Mouse (Mus musculus): ENCODE measurements at regions not wholly inside any gene's neighbourhood (a gene's known extent, or its start where the extent isn't known, plus 50 kb on each side); places are given as distances from the start of the nearest gene placed in this dataset.

DNA sequence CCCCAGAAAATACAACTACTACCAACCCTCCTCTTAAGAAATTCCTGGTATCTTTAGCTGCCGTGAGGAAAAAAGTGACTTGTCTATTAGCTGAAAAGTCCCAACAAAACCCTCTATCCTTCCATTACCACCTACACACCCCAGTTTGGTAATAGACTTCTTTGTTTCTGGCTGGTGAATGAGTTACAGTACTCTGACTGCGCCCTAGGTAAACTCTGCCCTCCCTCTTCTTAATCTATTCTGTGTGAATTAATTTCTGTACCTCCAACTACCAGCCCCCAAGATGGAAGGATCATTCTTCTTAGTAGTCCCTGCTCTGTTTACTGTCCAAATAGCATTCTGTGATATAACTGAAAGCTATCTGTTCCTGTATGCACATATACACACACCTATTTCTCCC lies 245.4 kb downstream of the Pik3r1 start:
- no peak for TF ChIP-seq CTCF (IDR thresholded peaks at IDR 0.05; ENCODE audit: low read depth)
- TF ChIP-seq EP300 (IDR thresholded peaks at IDR 0.05; ENCODE audit: low read depth): no peak
- H3K4me1 ChIP-seq (replicated peaks; ENCODE audit: control insufficient read depth in 2 of 2, insufficient read depth in 2 of 2, low read length in 1 of 2): no peaks in the 10 kb centered on the region
- WGBS (ENCODE audit: insufficient replicate concordance): 82% methylated on average over 2 of the region's 2 CpGs
- DNase-seq (ENCODE audit: low read depth in 3 of 3, low spot score in 3 of 3) (no peak), ATAC-seq (ENCODE audit: insufficient read depth) (no peak)
- no peaks in the 10 kb centered on the region for H3K9me3 ChIP-seq (ENCODE audit: control insufficient read depth, low read length)
- H3K27me3 ChIP-seq (ENCODE audit: control insufficient read depth, insufficient read depth, low read length): no peaks in the 10 kb centered on the region
- H3K27ac ChIP-seq: no peak overlapping the region
- no peak overlapping the region for H3K9ac ChIP-seq (replicated peaks)
- no peak overlapping the region for H3K4me3 ChIP-seq (ENCODE audit: insufficient read depth in 1 of 2, low read depth in 2 of 2, low read length in 2 of 2)
- no peak overlapping the region for H3K4me2 ChIP-seq (ENCODE audit: low read depth)
- H3K36me3 ChIP-seq (replicated peaks; ENCODE audit: control insufficient read depth, insufficient read depth, low read depth): no peaks in the 10 kb centered on the region

DNA sequence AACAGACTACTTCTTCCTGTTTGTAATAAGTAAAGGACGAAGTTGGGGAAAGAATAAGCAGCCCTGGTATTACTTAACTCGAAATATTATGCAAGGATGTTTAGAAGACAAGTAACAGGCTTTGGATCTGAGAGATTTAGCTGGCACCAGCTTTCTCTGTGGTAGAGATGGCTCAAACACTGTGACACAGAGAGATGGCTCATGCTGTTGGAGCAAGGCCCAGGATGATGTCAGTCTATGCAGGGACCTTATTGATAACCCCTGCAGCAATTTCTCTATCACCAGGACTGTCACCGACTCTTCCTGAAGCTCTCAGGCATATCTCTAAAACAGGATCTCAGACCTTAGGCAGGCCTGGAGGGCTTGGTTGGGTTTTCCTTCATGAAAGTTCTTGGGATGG lies 254.7 kb downstream of the Pik3r1 start:
- WGBS (ENCODE audit: insufficient replicate concordance): 50% methylated on average over 3 of the region's 3 CpGs
- no peak overlapping the region for H3K9ac ChIP-seq (replicated peaks)
- H3K4me3 ChIP-seq (ENCODE audit: insufficient read depth in 1 of 2, low read depth in 2 of 2, low read length in 2 of 2): no peak overlapping the region
- DNase-seq (ENCODE audit: low read depth in 3 of 3, low spot score in 3 of 3) (no peak), ATAC-seq (ENCODE audit: insufficient read depth) (no peak)
- no peaks in the 10 kb centered on the region; the same call in none of the 2 replicates for H3K27me3 ChIP-seq (ENCODE audit: control insufficient read depth, insufficient read depth, low read length)
- H3K4me1 ChIP-seq (replicated peaks; ENCODE audit: control insufficient read depth in 2 of 2, insufficient read depth in 2 of 2, low read length in 1 of 2): peaks cover 3 to 7% of the 10 kb centered on the region in 2 experiments; a peak in 3 of 4 replicates
- H3K27ac ChIP-seq: no peak overlapping the region
- H3K36me3 ChIP-seq (replicated peaks; ENCODE audit: control insufficient read depth, insufficient read depth, low read depth): no peaks in the 10 kb centered on the region
- TF ChIP-seq EP300 (IDR thresholded peaks at IDR 0.05; ENCODE audit: low read depth) (no peak), CTCF (IDR thresholded peaks at IDR 0.05; ENCODE audit: low read depth) (no peak)
- no peak overlapping the region for H3K4me2 ChIP-seq (ENCODE audit: low read depth)
- H3K9me3 ChIP-seq (ENCODE audit: control insufficient read depth, low read length): no peaks in the 10 kb centered on the region

DNA sequence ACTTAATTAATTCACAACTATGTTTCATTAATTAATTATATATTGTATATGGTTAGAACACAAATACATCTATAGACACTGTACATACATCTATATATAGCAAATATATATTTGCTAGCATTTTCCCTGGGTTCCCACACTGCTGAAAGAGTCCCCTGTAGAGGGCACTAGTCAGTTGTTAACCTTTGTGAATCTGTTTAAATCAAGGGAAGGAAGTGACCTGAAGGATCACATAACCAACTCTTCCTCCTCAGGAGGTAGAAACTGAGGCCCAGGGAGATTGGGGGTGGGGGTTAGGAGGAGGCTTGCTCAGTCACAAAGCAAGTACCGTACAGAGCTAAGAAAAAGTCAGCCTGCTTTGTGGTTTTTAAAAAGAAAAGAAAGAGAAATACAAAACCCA lies 258.1 kb downstream of the Pik3r1 start:
- ATAC-seq (ENCODE audit: insufficient read depth) (peak; percentile 53; the same call in 1 of the 2 replicates), DNase-seq (ENCODE audit: low read depth in 3 of 3, low spot score in 3 of 3) (peak; percentile 24 to 54 (median 37))

DNA sequence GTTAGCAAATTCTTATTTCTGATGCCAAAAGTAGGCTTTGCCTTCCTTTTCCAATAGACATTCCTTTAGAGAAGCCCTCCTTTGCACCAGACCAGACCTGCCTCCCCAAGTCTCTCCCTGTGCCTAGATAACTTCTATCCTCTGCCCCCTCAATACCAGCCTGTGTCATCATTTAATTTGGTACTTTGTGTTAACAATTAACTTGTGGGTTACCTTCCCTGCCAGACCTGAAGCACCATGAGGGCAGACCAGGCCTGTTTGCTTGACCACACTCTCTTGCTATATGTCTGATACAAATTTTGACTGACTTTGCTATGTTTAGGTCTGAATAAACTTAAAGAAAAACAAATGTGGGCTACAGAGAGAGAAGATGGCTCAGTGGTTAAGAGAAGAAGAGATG lies 259.7 kb downstream of the Pik3r1 start:
- Histone ChIP-seq H3K4me2 (ENCODE audit: low read depth) (no peak overlapping the region), H3K4me3 (ENCODE audit: insufficient read depth in 1 of 2, low read depth in 2 of 2, low read length in 2 of 2) (no peak overlapping the region), H3K9me3 (ENCODE audit: control insufficient read depth, low read length) (no peaks in the 10 kb centered on the region), H3K27ac (no peak overlapping the region), H3K36me3 (replicated peaks; ENCODE audit: control insufficient read depth, insufficient read depth, low read depth) (no peaks in the 10 kb centered on the region), H3K4me1 (replicated peaks; ENCODE audit: control insufficient read depth in 2 of 2, insufficient read depth in 2 of 2, low read length in 1 of 2) (peaks cover 3 to 7% of the 10 kb centered on the region in 2 experiments; a peak in 3 of 4 replicates), H3K9ac (replicated peaks) (no peak overlapping the region), H3K27me3 (ENCODE audit: control insufficient read depth, insufficient read depth, low read length) (peaks cover 4% of the 10 kb centered on the region)
- TF ChIP-seq EP300 (IDR thresholded peaks at IDR 0.05; ENCODE audit: low read depth): no peak
- TF ChIP-seq CTCF (IDR thresholded peaks at IDR 0.05; ENCODE audit: low read depth): no peak
- DNase-seq (ENCODE audit: low read depth in 3 of 3, low spot score in 3 of 3) (no peak), ATAC-seq (ENCODE audit: insufficient read depth) (no peak)

More for the DNA sequence above, 258.1 kb downstream of the Pik3r1 start:
- Histone ChIP-seq H3K9ac (replicated peaks) (no peak overlapping the region), H3K27ac (no peak overlapping the region), H3K4me1 (replicated peaks; ENCODE audit: control insufficient read depth in 2 of 2, insufficient read depth in 2 of 2, low read length in 1 of 2) (peaks cover 3 to 7% of the 10 kb centered on the region in 2 experiments; a peak in 3 of 4 replicates), H3K4me3 (ENCODE audit: insufficient read depth in 1 of 2, low read depth in 2 of 2, low read length in 2 of 2) (no peak overlapping the region), H3K27me3 (ENCODE audit: control insufficient read depth, insufficient read depth, low read length) (peaks cover 4% of the 10 kb centered on the region), H3K4me2 (ENCODE audit: low read depth) (no peak overlapping the region), H3K9me3 (ENCODE audit: control insufficient read depth, low read length) (no peaks in the 10 kb centered on the region), H3K36me3 (replicated peaks; ENCODE audit: control insufficient read depth, insufficient read depth, low read depth) (no peaks in the 10 kb centered on the region)
- 19% methylated on average over 1 of the region's 1 CpGs for WGBS (ENCODE audit: insufficient replicate concordance)
- peak; percentile 51 for TF ChIP-seq EP300 (IDR thresholded peaks at IDR 0.05; ENCODE audit: low read depth)
- peak; percentile 69 for TF ChIP-seq CTCF (IDR thresholded peaks at IDR 0.05; ENCODE audit: low read depth)

DNA sequence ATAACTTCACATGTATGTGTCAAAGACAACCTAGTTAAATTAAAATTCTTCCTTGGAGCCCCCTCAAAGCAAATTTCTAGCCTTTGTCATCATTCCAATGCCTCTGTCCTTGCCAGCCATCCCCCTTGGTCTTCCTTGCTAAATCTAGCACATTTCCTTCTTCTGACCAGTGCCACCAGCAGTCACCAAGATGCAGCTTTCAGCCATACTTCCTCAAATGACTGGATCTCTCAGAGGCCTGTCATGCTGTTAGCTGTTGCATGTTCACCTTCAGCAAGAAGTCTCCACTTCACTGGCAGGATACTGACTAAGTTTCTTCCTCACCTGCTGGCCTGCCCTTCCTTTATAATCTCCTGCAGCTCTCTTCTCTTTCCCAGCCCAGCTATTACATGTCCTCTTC lies 261.3 kb downstream of the Pik3r1 start:
- Histone ChIP-seq H3K27ac (no peak overlapping the region), H3K36me3 (replicated peaks; ENCODE audit: control insufficient read depth, insufficient read depth, low read depth) (no peaks in the 10 kb centered on the region), H3K9me3 (ENCODE audit: control insufficient read depth, low read length) (no peaks in the 10 kb centered on the region), H3K4me1 (replicated peaks; ENCODE audit: control insufficient read depth in 2 of 2, insufficient read depth in 2 of 2, low read length in 1 of 2) (peaks cover 5 to 9% of the 10 kb centered on the region in 2 experiments; a peak in 3 of 4 replicates), H3K4me3 (ENCODE audit: insufficient read depth in 1 of 2, low read depth in 2 of 2, low read length in 2 of 2) (no peak overlapping the region), H3K9ac (replicated peaks) (no peak overlapping the region), H3K4me2 (ENCODE audit: low read depth) (no peak overlapping the region), H3K27me3 (ENCODE audit: control insufficient read depth, insufficient read depth, low read length) (peaks cover 4% of the 10 kb centered on the region)
- TF ChIP-seq EP300 (IDR thresholded peaks at IDR 0.05; ENCODE audit: low read depth) (no peak), CTCF (IDR thresholded peaks at IDR 0.05; ENCODE audit: low read depth) (no peak)
- no peak for ATAC-seq (ENCODE audit: insufficient read depth)
- DNase-seq (ENCODE audit: low read depth in 3 of 3, low spot score in 3 of 3): no peak

Measured in liver, embryonic 14.5 days (tissue).